Mouse (Mus musculus) left cerebral cortex, postnatal 14 days (tissue): ENCODE measurements at regions not wholly inside any gene's neighbourhood (a gene's known extent, or its start where the extent isn't known, plus 50 kb on each side); places are given as distances from the start of the nearest gene placed in this dataset.

Source experiments
- DNase-seq, 2 experiments: peaks; one replicate each; pipeline ENCODE4 v3.0.0; 2021 to 2022; ENCODE audit warnings: low spot score in 2 of 2, mixed read lengths in 1 of 2
- intact Hi-C: fragments of 180-260 bp; cut with DNase I; formaldehyde crosslinking; loops from one replicate; pipeline ENCODE4 v1.15.1; 2025

- intact Hi-C loops: no loop called here
- no peak for DNase-seq
Observed at GRCm38 (mm10) chr14:61691785-61692372, 84.6 kb downstream of the Kcnrg start.

DNA sequence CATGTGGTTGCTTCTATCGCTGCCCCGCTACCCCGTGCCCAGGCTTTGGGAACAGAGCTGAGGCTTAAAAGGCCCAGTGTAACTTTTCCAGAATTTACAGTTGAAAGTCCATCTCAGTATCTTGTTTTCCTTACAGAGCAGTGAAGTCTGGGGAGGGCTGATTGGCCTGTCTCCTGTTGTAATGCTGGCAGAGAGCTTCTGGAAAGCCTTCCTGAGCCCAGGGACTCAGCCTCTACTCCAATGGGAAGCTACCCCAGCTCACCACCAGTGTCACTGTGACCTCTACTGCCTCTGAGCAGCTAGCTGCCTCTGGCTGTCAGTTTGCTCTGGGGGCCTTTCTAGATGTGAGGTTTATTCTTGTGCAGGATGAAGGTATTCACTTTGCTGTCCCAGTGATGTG, 87.5 kb downstream of the Kcnrg start:
- no peak for DNase-seq
- intact Hi-C loops: no loop called here

- intact Hi-C loops: no loop called here
- DNase-seq: no peak
Observed at GRCm38 (mm10) chr14:61696290-61696842, 89.1 kb downstream of the Kcnrg start.

DNA sequence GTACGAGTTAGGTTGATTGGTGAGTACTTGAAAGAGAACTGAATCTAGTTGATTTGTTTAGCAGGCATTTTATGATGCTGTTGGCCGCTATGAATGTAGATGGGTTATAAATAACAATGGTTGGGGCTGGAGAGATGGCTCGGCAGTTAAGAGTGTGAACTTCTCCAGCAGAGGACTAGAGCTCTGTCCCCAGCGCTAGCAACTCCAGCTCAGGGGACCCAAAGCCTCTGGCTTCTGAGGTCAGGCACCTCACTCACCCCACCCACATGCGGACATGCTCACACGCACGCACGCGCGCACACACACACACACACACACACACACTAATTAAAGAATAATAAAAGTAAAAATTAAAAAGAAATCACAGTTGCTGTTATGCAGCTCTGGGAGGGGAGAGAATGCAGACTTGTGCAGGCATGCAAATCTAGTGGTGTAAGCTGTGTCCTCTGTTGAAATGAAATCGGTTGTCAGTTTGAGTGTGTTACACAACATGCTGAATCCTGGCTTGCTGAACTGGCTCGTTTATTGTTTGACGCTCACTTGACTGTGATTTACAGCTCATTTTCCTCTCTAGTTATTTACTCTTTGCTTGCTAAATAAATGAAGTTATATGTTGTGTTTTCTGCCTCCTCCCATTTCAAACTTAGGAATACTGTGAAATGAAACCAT, 89.8 kb downstream of the Kcnrg start:
- intact Hi-C loops: no loop called here
- no peak for DNase-seq

- intact Hi-C loops: no loop called here
- DNase-seq: no peak
Observed at GRCm38 (mm10) chr14:61697704-61698103, 90.4 kb downstream of the Kcnrg start.

- no peak for DNase-seq
- intact Hi-C loops: no loop called here
Observed at GRCm38 (mm10) chr14:61698358-61699055, 91.2 kb downstream of the Kcnrg start.

DNA sequence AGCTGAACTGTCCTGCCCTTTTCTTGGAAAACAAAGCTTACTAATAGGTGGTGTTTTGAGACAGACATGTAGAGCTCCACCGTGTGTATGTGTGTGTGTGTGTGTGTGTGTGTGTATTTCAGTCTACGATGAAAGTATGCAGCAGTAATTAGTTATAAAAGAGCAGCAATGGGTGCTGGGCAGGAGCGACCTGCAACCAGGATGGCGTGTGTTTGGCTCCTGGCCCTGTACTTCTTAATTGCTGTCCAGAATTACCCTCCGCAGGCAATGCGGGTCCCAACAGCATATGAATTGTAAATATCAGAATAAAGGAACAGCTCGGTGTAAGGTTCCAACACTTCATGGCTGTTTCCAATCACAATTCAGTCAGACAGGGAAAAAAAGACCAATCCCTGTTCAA, 92.4 kb downstream of the Kcnrg start:
- no peak for DNase-seq
- intact Hi-C loops: no loop called here

GRCm38 (mm10) chr14:61701131-61701530, 93.9 kb downstream of the Kcnrg start:
- DNase-seq: no peak
- intact Hi-C loops: no loop called here

GRCm38 (mm10) chr14:61703916-61704315, 96.7 kb downstream of the Kcnrg start:
- no peak for DNase-seq
- intact Hi-C loops: no loop called here

DNA sequence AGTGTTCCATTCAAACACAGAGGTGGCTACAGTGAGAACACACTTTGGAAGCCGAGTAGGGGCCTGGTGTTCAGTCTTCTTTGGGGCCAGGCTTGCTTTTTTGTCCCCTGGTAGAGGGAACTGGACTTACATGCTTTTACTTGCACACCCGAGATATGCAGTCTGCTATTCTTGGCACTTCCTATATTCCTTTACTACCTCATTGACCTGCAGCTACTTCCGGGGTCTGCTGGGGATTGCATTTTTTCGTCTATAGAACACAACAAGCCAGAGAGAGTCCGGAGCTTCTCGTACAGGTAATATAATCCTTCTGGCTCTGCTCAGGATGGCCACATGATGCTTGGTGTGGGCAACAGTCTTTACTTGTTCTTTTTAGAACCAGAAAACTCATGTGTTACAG, 99.7 kb downstream of the Kcnrg start:
- DNase-seq: no peak
- intact Hi-C loops: no loop called here

GRCm38 (mm10) chr14:61708331-61708730, 101.1 kb downstream of the Kcnrg start:
- DNase-seq: no peak
- intact Hi-C loops: no loop called here

DNA sequence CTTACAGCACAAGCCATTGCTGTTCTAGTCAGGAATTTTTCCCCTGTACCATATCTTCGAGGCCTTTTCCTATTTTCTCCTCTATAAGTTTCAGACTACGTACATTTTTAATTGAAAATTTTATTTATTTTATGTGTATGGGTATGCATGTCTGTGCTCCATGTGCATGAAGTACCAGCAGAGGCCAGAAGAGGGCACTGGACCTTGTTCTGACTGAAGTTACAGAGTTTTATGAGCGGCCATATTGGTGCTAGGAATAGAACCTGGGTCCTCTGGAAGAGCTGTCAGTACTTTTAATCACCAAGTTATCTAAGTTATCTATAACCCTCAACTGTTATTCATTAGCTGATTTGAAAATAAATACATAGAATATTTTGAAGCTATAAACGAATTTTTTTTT, 108.5 kb downstream of the Kcnrg start:
- intact Hi-C loops: no loop called here

GRCm38 (mm10) chr14:61718392-61719124, 111.3 kb downstream of the Kcnrg start:
- no peak for DNase-seq
- intact Hi-C loops: no loop called here

More for the DNA sequence above, 108.5 kb downstream of the Kcnrg start:
- no peak for DNase-seq

DNA sequence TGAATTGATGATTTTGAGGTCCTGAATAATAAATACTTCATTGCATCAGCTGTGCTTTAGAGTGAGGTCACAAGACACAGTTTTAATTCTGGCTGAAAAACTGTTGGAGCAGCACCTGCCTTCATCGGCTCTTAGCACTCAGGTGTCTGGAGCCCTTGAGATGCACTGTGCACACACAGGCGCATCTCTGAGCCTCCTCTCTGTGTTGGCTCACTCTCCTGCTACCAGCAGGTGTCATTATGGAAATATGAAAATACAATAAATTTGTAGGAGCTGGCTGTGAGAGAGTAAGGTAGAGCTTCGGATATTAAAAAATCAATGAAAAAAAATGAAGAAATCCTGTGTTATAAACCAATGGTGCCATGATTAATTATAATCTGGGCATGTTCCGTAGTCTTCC, 114.0 kb downstream of the Kcnrg start:
- no peak for DNase-seq
- intact Hi-C loops: no loop called here

DNA sequence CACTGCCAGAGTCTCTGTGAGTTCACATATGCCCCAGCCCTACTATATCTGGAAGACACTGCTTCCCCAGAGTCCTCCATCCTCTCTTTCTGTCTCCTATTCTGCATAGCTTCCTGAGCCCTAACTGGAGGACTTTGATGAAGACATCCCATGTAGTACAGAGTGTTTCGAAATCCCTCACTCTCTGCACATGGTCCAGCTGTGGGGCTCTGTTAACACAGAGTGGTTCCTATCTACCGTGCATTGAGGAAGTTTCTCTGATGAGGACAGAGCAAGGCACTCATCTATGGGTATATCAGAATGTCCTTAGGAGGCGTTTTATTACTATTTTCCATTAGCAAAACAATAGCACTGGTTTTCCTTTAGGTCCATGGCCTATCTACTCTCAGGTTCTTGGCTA, 117.7 kb downstream of the Kcnrg start:
- DNase-seq: no peak
- intact Hi-C loops: no loop called here

- no peak for DNase-seq
- intact Hi-C loops: no loop called here
Observed at GRCm38 (mm10) chr14:61728562-61728961, 121.3 kb downstream of the Kcnrg start.

- no peak for DNase-seq
- intact Hi-C loops: no loop called here
Observed at GRCm38 (mm10) chr14:61735541-61735940, 128.3 kb downstream of the Kcnrg start.

DNA sequence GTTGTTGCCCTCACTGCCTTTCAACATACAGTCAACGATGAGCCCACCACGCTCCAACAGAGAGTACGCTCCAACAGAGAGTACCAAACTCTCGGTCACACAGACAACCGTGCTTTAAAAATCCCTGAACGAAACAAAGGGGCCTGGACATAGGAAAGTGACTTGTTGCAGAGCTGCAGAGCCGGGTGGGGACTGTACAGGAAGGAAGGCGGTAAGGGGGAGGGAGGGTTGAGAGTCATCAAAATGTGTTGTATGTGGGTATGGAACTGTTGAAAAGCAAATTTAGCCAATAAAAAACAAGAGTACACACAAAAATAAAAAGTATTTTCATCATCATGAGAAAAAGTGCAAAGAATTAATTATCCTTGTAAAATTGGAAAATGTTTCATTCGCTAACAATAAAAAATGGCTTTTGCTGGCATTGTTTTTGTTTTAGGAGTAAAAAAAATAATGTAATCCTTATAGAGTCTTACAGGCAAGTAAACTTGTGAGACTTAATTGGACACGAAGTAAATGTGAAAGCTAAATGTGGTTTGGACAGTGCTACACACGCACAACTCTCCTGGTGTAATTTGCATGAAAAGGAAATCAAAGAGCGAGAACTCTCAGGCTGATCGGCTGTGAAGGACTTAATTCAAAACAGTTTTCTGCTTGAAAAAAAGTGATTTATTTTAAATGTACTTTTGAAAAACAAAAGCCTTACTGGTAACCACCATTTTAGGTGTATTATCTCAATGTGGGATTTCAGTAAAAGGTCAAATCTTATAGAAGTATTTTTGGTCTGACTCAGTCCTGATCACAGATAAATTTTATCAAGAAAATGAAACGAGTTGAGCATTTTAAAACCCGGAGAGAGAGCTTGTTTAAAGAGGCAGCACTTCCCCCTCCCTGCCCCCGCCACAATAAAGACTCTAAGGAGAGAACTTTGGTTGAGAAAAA, 129.4 kb downstream of the Kcnrg start:
- DNase-seq: no peak
- intact Hi-C loops: no loop called here

GRCm38 (mm10) chr14:61737504-61738040, 130.3 kb downstream of the Kcnrg start:
- intact Hi-C loops: no loop called here
- no peak for DNase-seq
